Mouse (Mus musculus): ENCODE results near the gene Olfr694. TPM values are rescaled to one million over a fixed set of nuclear protein-coding genes. Genes with fewer than 3 reads are reported as not detected.

The Olfr694 gene
- not detected in 2 replicates for polyA plus RNA-seq (2012; rRNA removed; ENCODE audit: low replicate concordance)

DNA sequence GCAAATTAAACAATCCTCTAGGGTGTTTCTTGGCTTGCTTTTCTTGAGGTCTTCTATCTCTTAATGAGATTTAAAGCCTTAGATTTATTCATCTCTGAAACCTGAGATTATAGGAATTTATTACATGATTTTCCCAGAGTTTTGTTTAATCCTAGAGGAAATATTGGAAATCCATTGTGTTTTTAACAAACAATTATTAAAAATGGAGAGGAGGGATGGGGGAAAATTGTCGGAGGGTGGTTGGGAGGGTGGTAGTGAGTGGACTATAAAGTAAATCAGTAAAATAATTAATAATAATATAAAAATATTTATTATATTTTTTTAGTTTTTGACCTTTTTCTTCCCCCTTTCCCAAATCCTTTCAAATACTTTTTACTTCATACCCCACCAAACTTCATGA is at the start of gene Olfr694:
TSS of gene Olfr694 (minus strand) at position 101 of the 400 bp plus-strand sequence.

DNA sequence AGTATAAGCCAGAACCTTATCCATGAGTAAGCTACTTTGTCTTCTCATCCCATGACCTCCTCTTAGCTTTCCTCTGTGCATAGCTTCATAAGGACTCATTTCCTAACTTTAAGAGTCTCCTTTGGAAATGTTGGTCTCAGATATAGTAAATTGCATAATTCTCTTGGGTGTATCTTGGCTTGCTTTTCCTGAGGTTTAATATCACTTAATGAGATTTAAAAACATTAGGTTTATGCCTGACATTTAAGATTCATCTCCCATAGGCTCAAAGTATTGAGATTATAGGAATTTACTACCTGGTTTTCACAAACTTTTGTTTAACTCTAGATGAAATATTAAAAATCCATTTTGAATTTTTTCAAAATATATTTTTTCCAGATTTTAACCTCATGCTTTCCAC is 24.7 kb upstream of the Olfr694 start, which contains the start of gene Olfr695:
TSS of gene Olfr695 (minus strand) at position 101 of the 400 bp plus-strand sequence.

GRCm38 (mm10) chr7:106680484-106680883 is 11.1 kb downstream of the Olfr694 start, which contains the start of gene Olfr693:
Olfr693 (minus strand) TSS chr7:106680584.

Other genes with a start within 250 kb of the Olfr694 start
- gene Olfr693, start 11.2 kb downstream of the Olfr694 start, polyA plus RNA-seq (2012; rRNA removed; ENCODE audit: low replicate concordance): not detected in 2 replicates
- not detected in 2 replicates for gene Olfr695, start 24.6 kb upstream of the Olfr694 start, polyA plus RNA-seq (2012; rRNA removed; ENCODE audit: low replicate concordance)
- gene Olfr697, start 50.6 kb upstream of the Olfr694 start, polyA plus RNA-seq (2012; rRNA removed; ENCODE audit: low replicate concordance): not detected in 2 replicates
- gene Olfr698, start 63.6 kb upstream of the Olfr694 start, polyA plus RNA-seq (2012; rRNA removed; ENCODE audit: low replicate concordance): not detected in 2 replicates
- not detected in 2 replicates for gene Olfr699, start 101.4 kb upstream of the Olfr694 start, polyA plus RNA-seq (2012; rRNA removed; ENCODE audit: low replicate concordance)
- gene Olfr700, start 117.0 kb upstream of the Olfr694 start, polyA plus RNA-seq (2012; rRNA removed; ENCODE audit: low replicate concordance): not detected in 2 replicates
- not detected in 2 replicates for gene Olfr701, start 122.3 kb upstream of the Olfr694 start, polyA plus RNA-seq (2012; rRNA removed; ENCODE audit: low replicate concordance)
- gene Olfr702, start 142.1 kb upstream of the Olfr694 start, polyA plus RNA-seq (2012; rRNA removed; ENCODE audit: low replicate concordance): not detected in 2 replicates
- not detected in 2 replicates for gene Olfr703, start 151.5 kb upstream of the Olfr694 start, polyA plus RNA-seq (2012; rRNA removed; ENCODE audit: low replicate concordance)
- gene Olfr704, start 171.4 kb upstream of the Olfr694 start, polyA plus RNA-seq (2012; rRNA removed; ENCODE audit: low replicate concordance): not detected in 2 replicates
- not detected in 2 replicates for gene Olfr705, start 185.1 kb upstream of the Olfr694 start, polyA plus RNA-seq (2012; rRNA removed; ENCODE audit: low replicate concordance)
- not detected in 2 replicates for gene Olfr706, start 196.3 kb upstream of the Olfr694 start, polyA plus RNA-seq (2012; rRNA removed; ENCODE audit: low replicate concordance)
- not detected in 2 replicates for gene Olfr707, start 209.4 kb upstream of the Olfr694 start, polyA plus RNA-seq (2012; rRNA removed; ENCODE audit: low replicate concordance)
- not detected in 2 replicates for gene Olfr1532-ps1, start 216.2 kb upstream of the Olfr694 start, polyA plus RNA-seq (2012; rRNA removed; ENCODE audit: low replicate concordance)
- gene Olfr709-ps1, start 240.4 kb upstream of the Olfr694 start, polyA plus RNA-seq (2012; rRNA removed; ENCODE audit: low replicate concordance): not detected in 2 replicates

Data from mammary gland, adult 2 months (tissue).